Mouse (Mus musculus): ENCODE results near the gene Frmd4a. TPM values are rescaled to one million over a fixed set of nuclear protein-coding genes. Genes with fewer than 3 reads are reported as not detected.

Gene Frmd4a
- polyA plus RNA-seq, 1 experiment from 2014 or later: 51.5 TPM

DNA sequence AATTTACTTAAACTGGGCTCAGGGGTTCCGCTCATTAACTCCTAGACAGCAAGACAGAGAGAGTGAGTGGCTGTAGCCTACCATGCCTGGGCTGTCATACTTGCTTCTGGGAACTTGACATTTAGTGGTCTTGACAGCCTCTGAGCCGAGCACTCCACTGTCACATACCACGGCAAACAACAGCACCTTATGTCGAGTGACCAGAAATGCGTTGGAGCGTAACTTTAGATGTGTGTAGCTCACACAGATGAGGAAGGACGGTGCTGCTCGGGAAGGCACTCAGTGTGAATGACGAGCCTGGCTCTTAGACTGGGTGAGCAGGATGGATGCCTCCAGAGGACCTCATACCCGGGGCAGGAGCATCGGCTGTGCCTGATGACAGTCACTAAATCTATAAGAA lies 463.6 kb downstream of the Frmd4a start:
- no peaks in the 10 kb centered on the region for H3K36me3 ChIP-seq
- no peaks in the 10 kb centered on the region for H3K9me3 ChIP-seq (replicated peaks)
- 67% methylated on average over 11 of the region's 11 CpGs for WGBS
- peaks cover 23% of the 10 kb centered on the region for H3K4me1 ChIP-seq
- no peak overlapping the region for H3K27ac ChIP-seq (replicated peaks)
- no peaks in the 10 kb centered on the region for H3K27me3 ChIP-seq (replicated peaks)
- no peak overlapping the region for H3K9ac ChIP-seq (replicated peaks)
- peak; percentile 28; the same call in 1 of the 2 replicates for ATAC-seq (ENCODE audit: low FRiP score)
- no peak overlapping the region for H3K4me2 ChIP-seq
- no peak overlapping the region for H3K4me3 ChIP-seq (replicated peaks)

DNA sequence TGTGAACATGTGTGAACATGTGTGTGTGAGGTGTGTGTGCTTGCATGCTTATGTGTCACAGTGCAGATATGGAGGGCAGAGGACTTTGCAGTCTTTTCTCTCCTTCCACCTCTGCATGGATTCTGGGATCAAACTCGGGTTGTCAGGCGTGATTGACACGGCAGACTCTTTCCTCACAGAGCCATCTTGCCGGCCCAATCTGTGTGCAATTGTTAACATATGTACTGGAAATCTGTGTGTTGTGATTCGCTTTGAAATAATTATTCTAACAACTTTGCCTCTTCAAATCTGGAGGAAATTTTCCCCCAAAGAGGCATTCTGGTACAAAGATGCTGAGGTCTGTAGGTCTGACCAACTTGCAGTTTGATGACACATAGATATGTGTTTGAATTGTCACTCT lies 468.7 kb downstream of the Frmd4a start:
- Histone ChIP-seq H3K4me2 (no peak overlapping the region), H3K36me3 (no peaks in the 10 kb centered on the region), H3K9me3 (replicated peaks) (no peaks in the 10 kb centered on the region), H3K27me3 (replicated peaks) (no peaks in the 10 kb centered on the region), H3K27ac (replicated peaks) (peak overlapping the region; percentile 56; the same call in 1 of the 2 replicates), H3K4me1 (peaks cover 44% of the 10 kb centered on the region), H3K9ac (replicated peaks) (no peak overlapping the region), H3K4me3 (replicated peaks) (no peak overlapping the region)
- WGBS: 88% methylated on average over 5 of the region's 5 CpGs
- ATAC-seq (ENCODE audit: low FRiP score): no peak; the same call in 1 of the 2 replicates

DNA sequence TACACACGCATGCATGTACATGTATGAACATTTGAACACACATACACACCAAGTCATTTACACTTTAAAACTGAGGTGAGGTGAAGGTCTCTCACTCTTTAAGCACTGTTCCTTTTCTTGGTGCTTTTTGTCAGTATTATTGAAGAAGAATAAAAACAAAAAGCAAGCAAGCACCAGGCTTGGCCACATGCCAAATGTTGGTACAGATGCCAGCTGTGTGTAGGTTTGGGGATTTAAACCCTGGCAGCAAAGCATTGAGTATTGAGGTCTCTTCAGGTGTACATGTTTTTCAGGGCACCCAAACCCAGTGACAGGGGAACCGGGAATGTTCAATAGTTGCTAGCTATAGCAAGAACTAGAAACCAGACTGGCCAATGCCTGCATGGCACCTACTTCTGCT lies 469.8 kb downstream of the Frmd4a start:
- Histone ChIP-seq H3K4me1 (peaks cover 53% of the 10 kb centered on the region), H3K36me3 (no peaks in the 10 kb centered on the region), H3K4me2 (no peak overlapping the region), H3K27me3 (replicated peaks) (no peaks in the 10 kb centered on the region), H3K4me3 (replicated peaks) (no peak overlapping the region), H3K9ac (replicated peaks) (no peak overlapping the region), H3K27ac (replicated peaks) (0 out of 2 replicates have a peak overlapping the region, but pooled peaks have one; percentile 10), H3K9me3 (replicated peaks) (no peaks in the 10 kb centered on the region)
- ATAC-seq (ENCODE audit: low FRiP score): no peak
- 85% methylated on average over 2 of the region's 2 CpGs for WGBS

DNA sequence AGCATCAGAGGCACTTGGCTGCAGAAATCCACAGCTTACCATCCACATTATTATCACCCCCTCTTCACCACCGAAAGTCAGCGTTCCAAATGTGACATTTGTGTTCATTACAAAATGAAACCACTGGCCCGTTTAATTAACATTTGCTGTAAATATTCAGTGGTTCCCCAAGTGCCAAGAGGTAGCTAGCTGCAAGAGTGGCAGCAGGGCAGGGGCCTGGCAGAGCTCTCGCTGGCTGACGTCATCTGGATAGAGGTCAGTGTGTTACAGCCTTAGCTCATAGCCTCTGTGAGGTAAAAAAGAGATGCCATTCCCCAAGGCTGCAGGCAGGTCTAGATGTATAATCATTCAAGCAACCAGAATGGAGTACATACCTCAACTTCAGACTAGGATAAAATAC lies 473.3 kb downstream of the Frmd4a start:
- ATAC-seq (ENCODE audit: low FRiP score): no peak
- Histone ChIP-seq H3K4me3 (replicated peaks) (no peak overlapping the region), H3K4me2 (no peak overlapping the region), H3K4me1 (peaks cover 59% of the 10 kb centered on the region), H3K27me3 (replicated peaks) (no peaks in the 10 kb centered on the region), H3K36me3 (0 out of 2 replicates have a peak, but pooled peaks cover 3% of the 10 kb centered on the region), H3K9ac (replicated peaks) (no peak overlapping the region), H3K9me3 (replicated peaks) (no peaks in the 10 kb centered on the region), H3K27ac (replicated peaks) (no peak overlapping the region; the same call in 1 of the 2 replicates)
- 17% methylated on average over 5 of the region's 5 CpGs for WGBS

DNA sequence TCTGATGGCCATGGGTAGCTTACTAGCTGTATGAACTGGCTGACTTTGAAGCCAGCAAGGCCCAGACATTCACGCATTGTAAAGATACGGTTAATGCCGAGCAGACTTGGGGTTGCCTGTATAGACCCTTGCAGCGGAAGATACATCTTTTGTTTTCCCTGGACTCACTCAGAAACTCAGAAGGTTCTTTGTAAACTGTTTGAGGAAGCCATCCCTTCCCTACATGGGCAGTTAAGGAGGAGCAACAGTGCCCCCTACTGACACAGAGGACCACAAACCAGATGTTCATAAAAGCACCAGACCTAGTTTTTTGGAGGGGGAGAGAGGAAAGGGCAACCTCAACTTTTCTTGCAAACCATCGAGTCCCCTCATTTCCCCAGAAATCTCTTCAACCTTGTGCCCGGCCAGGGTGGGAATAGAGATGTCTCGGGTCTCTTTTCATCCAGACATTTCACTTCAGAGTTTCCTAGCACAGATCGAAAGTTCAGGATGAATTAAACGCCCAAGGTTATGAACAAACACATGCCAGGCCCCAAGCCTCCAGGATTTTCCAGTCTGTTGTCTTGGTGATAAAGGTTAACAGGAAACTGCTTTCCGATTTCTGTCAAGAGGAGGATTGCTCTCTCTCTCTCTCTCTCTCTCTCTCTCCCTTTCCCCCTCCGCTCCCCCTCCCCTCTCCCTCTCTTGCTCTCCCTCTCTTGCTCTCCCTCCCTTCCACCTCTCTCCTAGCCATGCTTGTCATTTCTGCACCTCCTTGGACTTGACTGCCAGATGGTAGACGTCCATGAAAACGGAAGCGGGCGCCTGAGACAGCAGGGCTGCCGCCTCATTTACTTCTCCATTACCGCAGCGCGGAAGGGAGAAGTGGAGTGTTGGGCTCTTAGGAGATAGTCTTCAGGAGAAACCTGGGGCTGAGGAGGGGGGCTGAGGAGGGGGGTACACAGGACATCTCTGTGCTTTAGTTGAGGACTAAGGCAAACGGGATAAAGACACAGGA lies 475.3 kb downstream of the Frmd4a start:
- Histone ChIP-seq H3K36me3 (0 out of 2 replicates have a peak, but pooled peaks cover 10% of the 10 kb centered on the region), H3K27me3 (replicated peaks) (no peaks in the 10 kb centered on the region), H3K4me2 (no peak overlapping the region), H3K4me1 (peaks cover 50% of the 10 kb centered on the region), H3K9me3 (replicated peaks) (no peaks in the 10 kb centered on the region), H3K27ac (replicated peaks) (peak overlapping the region; percentile 63), H3K9ac (replicated peaks) (0 out of 2 replicates have a peak overlapping the region, but pooled peaks have one; percentile 14), H3K4me3 (replicated peaks) (no peak overlapping the region)
- ATAC-seq (ENCODE audit: low FRiP score): peak; percentile 71
- 39% methylated on average over 20 of the region's 20 CpGs for WGBS

DNA sequence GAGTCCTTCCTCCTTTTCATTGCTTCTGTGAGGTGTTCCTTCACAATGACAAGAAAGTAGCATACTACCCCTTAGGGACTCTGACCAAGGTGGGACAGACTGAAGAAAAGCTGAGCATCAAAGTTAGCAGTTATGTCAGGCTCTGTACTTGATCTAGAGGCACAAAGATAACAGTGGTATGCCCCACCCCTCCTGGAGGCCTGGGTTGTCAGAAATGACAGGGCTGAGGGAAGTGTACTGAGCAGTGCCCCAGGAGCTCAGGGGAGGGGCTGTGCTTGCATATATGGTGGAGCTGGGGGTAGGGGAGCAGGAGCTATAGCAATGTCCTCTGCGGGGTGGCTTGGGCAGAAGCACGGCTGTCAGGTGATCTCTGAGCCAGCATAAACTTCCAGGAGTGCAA lies 477.0 kb downstream of the Frmd4a start:
- 82% methylated on average over 2 of the region's 2 CpGs for WGBS
- no peak overlapping the region for H3K4me2 ChIP-seq
- H3K4me3 ChIP-seq (replicated peaks): no peak overlapping the region
- H3K9ac ChIP-seq (replicated peaks): no peak overlapping the region
- H3K4me1 ChIP-seq: peaks cover 46% of the 10 kb centered on the region
- H3K9me3 ChIP-seq (replicated peaks): no peaks in the 10 kb centered on the region
- H3K27ac ChIP-seq (replicated peaks): no peak overlapping the region
- H3K27me3 ChIP-seq (replicated peaks): no peaks in the 10 kb centered on the region
- no peak for ATAC-seq (ENCODE audit: low FRiP score)
- H3K36me3 ChIP-seq: 0 out of 2 replicates have a peak, but pooled peaks cover 17% of the 10 kb centered on the region

DNA sequence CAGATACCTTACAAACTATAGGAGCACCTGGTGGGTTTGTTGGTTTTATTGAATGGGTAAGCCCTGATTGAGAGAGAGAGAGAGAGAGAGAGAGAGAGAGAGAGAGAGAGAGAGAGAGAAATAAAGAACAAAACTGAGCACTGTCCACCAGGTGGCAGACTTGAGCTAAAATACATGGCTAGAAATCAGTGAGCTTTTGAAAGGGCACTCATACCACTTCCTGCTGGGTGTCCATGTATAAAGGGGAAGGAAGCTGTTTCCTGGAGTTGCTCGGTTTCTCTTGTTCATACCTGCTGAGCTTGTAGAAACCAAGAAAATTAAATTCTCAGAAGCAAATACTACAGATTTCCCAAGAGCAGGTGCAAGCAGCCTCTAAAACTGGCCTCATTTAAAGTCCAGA lies 481.7 kb downstream of the Frmd4a start:
- no peaks in the 10 kb centered on the region for H3K9me3 ChIP-seq (replicated peaks)
- no peaks in the 10 kb centered on the region for H3K27me3 ChIP-seq (replicated peaks)
- H3K9ac ChIP-seq (replicated peaks): no peak overlapping the region
- H3K27ac ChIP-seq (replicated peaks): no peak overlapping the region
- no peak overlapping the region for H3K4me2 ChIP-seq
- no peak overlapping the region for H3K4me3 ChIP-seq (replicated peaks)
- 0 out of 2 replicates have a peak, but pooled peaks have one; percentile 20 for ATAC-seq (ENCODE audit: low FRiP score)
- WGBS: 3% methylated on average over 1 of the region's 1 CpGs
- peaks cover 19% of the 10 kb centered on the region for H3K36me3 ChIP-seq
- peaks cover 16% of the 10 kb centered on the region for H3K4me1 ChIP-seq

DNA sequence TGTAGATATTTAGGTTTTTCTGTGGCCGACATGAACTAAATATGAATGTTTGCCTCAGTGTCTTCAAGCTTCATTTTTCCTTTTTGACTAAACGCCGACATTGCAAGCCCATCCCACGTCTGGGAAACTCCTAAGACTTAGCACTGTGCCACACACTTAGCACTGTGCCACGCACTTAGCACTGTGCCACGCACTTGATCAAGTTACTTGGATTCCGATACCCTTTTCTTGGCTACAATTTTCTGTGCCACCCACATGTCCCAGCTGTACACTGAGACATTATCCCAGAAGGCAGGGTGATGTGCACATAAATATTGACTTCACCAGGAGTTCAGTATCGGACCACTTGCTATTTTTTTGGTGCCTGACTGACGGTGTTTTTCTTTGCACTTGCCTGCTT lies 482.4 kb downstream of the Frmd4a start:
- Histone ChIP-seq H3K4me2 (no peak overlapping the region), H3K4me1 (peaks cover 13% of the 10 kb centered on the region), H3K9ac (replicated peaks) (no peak overlapping the region), H3K9me3 (replicated peaks) (no peaks in the 10 kb centered on the region), H3K4me3 (replicated peaks) (no peak overlapping the region), H3K27me3 (replicated peaks) (no peaks in the 10 kb centered on the region), H3K27ac (replicated peaks) (no peak overlapping the region), H3K36me3 (peaks cover 19% of the 10 kb centered on the region)
- 93% methylated on average over 9 of the region's 9 CpGs for WGBS
- no peak for ATAC-seq (ENCODE audit: low FRiP score)

DNA sequence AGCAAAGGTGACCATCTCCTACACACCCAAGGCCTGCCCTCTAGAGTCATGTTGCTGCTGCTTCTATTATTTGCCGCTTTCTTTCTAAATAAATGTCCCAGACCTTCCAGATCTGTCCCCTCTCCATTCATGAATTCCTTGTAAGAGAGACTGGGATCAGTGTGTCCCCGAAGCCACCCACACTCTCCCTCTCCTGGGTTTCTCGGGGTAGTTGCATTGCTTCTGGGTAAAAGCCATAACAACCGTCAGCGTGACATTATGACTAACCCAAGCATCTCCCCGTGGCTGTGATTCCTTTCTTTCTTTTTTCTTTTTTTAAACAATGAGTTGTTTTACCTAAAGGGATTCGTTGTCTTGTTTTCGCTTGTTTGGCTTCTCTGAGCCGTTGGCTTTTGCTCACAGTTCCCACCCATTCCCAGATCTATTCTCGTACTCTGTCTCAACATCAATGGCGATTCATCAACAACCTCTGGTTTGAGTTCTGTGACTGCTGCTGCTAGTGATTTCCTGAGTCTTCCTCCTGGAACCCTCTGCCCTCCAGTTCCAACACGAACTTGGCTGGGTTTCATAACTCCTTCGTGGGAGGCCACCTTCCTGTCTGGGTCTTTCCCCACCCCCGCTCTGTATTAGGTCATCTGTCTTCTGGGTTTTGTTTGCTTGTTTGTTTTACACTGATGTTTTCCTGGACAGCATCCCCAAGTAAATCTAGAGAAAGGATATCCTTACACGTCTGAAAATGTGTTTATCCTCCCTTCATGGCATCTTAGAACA lies 483.9 kb downstream of the Frmd4a start:
- ATAC-seq (ENCODE audit: low FRiP score): no peak
- Histone ChIP-seq H3K4me2 (no peak overlapping the region), H3K4me3 (replicated peaks) (no peak overlapping the region), H3K36me3 (peaks cover 17% of the 10 kb centered on the region), H3K9ac (replicated peaks) (no peak overlapping the region), H3K4me1 (peaks cover 13% of the 10 kb centered on the region), H3K27me3 (replicated peaks) (no peaks in the 10 kb centered on the region), H3K9me3 (replicated peaks) (no peaks in the 10 kb centered on the region), H3K27ac (replicated peaks) (no peak overlapping the region)
- 73% methylated on average over 15 of the region's 15 CpGs for WGBS

DNA sequence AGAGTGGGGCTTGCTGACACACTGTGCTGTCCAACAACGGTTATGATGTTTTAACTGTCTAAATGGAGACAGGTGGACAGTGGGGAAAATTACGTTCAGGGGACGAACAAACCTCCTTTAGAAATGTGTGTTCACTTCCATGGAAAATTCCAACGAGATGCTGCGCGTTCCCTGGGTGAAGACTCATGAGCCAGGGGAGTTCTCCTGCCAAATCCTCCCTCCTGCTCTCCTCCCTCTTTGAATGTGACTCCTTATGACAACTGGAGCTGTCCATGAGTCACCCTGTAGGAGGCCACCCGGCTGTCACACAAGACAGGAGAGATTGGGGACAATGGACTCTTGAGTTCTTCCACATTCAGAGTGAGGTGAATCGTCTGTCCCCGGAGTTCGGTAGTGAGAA lies 486.9 kb downstream of the Frmd4a start:
- 66% methylated on average over 10 of the region's 10 CpGs for WGBS
- H3K27ac ChIP-seq (replicated peaks): no peak overlapping the region
- H3K9ac ChIP-seq (replicated peaks): no peak overlapping the region
- H3K36me3 ChIP-seq: peaks cover 3% of the 10 kb centered on the region
- H3K4me1 ChIP-seq: peaks cover 16% of the 10 kb centered on the region
- no peaks in the 10 kb centered on the region for H3K27me3 ChIP-seq (replicated peaks)
- ATAC-seq (ENCODE audit: low FRiP score): peak; percentile 51; the same call in 1 of the 2 replicates
- no peak overlapping the region for H3K4me3 ChIP-seq (replicated peaks)
- H3K4me2 ChIP-seq: no peak overlapping the region
- H3K9me3 ChIP-seq (replicated peaks): no peaks in the 10 kb centered on the region

DNA sequence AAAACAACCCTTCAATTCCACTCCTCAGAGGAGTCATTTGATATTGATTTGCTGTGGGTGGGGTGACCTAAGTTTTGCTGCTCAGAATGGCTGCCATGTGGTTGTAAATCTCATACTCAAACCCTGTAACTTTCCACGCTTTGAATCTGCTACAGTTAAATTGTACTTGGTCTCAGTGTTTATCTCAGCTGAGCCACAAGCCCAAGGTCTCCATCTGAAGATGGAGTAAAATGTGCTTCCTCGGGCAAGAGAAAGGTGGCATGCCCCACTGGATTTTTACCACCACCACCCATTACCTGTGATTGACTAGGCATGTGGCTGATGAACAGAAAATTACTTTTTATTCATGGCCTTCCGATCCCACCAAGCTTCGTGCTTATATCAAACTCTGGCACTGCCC lies 488.2 kb downstream of the Frmd4a start:
- Histone ChIP-seq H3K9me3 (replicated peaks) (no peaks in the 10 kb centered on the region), H3K36me3 (no peaks in the 10 kb centered on the region), H3K4me2 (no peak overlapping the region), H3K4me3 (replicated peaks) (no peak overlapping the region), H3K27me3 (replicated peaks) (no peaks in the 10 kb centered on the region), H3K9ac (replicated peaks) (no peak overlapping the region), H3K27ac (replicated peaks) (no peak overlapping the region), H3K4me1 (peaks cover 28% of the 10 kb centered on the region)
- WGBS: 82% methylated on average over 4 of the region's 4 CpGs
- no peak for ATAC-seq (ENCODE audit: low FRiP score)
